Mouse (Mus musculus) ovary, postnatal 14 days (tissue): ENCODE measurements around the gene Trim25.

Experiments used
- DNase-seq: peaks from one replicate; pipeline ENCODE4 v3.0.0; 2022; ENCODE audit warnings: low spot score

Trim25 gene

GRCm38 (mm10) chr11:89065297-89065696 is 66.1 kb downstream of the Trim25 start:
- no peak for DNase-seq

DNA sequence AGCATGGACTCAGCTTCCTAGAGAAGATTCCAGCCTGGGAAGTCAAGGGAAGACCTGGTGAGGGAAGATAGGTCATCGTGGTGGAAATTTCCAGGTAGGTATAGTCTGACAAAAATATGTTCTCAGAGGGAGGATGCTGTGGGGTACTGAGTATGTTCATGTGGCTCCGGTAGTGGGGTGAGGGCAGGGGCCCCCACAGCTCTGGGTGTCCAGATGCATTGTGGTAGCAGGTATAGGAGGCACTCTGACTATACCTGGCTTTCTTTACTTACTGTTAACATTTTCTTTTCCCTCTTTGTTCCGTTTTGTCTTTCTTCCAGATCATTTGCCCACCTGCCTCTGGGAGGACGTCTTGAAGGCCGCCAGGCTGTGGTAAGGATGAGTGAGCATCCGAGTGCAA is 67.0 kb downstream of the Trim25 start:
- no peak for DNase-seq

DNA sequence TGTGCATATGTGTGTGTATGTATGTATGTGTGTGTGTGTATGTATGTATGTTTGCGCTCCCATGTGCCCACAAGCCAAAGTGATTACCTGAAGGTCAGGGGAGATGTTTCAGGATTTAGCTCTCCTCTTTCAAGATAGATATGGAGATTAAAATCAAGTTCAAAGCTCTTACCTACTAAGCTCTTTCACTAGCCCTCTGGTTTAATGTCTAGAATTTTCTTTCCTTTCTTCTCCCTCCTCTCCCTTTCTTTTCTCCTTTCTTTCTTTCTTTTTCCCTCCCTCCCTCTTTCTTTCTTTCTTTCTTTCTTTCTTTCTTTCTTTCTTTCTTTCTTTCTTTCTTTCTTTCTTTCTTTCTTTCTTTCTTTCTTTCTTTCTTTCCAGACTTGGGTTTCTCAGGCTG is 67.6 kb downstream of the Trim25 start, which contains the start of gene Dgke:
Dgke (minus strand) TSS at position 101 of the 400 bp plus-strand sequence.
- no peak for DNase-seq

DNA sequence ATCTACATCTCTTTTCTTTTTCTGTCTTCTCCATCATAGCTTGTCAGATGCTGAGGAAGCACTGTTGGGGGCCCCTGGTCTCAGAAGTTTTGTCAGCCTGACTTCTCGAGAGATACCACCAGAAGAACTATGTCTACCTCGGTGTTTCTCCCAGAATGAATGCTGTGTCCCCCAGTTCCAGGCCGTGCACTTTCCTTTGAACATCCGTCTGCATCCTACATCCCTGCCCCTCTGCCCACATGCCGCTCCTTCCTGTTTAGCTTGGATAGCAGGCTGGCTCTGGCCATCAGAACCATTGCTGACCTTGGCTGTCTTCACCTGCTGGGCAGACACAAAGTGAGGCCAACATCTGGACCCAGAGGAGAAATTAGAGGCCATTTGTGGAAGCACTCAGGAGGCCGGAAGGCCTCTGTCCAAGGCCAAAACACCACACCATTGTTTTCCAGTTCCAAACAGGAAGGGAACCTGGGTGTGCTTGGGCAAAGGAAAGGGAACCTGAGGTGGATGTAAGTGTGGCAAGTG is 68.2 kb downstream of the Trim25 start:
- no peak for DNase-seq

DNA sequence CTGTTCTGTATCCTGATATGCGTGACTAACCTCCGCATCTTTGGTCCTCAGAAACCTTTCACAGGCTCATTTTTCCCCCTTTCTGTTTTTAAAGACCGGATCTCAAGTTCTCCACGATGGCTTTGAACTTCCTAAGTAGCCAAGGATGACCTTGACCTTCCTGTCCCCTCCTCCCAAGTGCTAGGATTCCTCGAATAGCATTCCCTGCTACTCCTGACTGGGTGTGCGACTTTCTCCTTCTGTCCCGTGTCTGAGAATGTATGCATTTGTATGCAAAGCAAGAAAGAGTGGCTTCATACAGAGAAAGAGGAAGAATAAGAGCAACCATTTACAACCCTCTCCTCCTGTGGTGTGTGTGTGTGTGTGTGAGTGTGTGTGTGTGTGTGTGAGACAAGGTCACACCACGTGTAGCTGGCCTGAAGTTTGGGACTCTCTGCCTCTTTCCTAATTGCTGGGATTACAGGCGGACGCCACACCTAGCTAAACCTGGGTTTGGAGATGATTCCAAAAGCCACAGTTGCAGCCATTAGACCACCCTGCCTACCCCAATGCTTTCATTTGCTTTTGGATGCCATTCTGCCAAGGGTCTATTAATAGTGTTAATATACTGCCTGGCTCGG is 68.8 kb downstream of the Trim25 start:
- no peak for DNase-seq

- DNase-seq, result no peak
These were observed 69.5 kb downstream of the Trim25 start for GRCm38 (mm10) chr11:89068649-89069048.

GRCm38 (mm10) chr11:89069303-89069702 is 70.1 kb downstream of the Trim25 start:
- peak; percentile 56 for DNase-seq
